ENCODE assay signal across 10 mouse cellular contexts in genomic region chr4:122883294-122883693, GRCm38 (mm10). TPM values are rescaled to one million over a fixed set of nuclear protein-coding genes. Genes with fewer than 3 reads are reported as not detected.
DNase-seq lines count a peak whose midpoint lies in the region; ATAC-seq and TF ChIP-seq lines count a peak whose summit lies in the region.
"Had no signal": no experiment of that assay in that cellular context is flagged by ENCODE, and none has a peak within 500 bp of the region (broad histone marks: within the 10 kb centered on the region; RNA-seq: fewer than 3 reads in every experiment).

No protein-coding gene starts in this region.

- no peak for ATAC-seq in forebrain, postnatal 0 days
- no peak for ATAC-seq in kidney, embryonic 15.5 days (replicated peaks; ENCODE audit: low FRiP score)
- ATAC-seq in liver, embryonic 12.5 days = no peak

- no peak overlapping the region for H3K9ac ChIP-seq in forebrain, postnatal 0 days
- no peak overlapping the region for H3K9ac ChIP-seq in kidney, embryonic 15.5 days
- peak overlapping the region; percentile 17; the same call in 1 of the 2 replicates for H3K9ac ChIP-seq in liver, embryonic 12.5 days

- no peaks in the 10 kb centered on the region for H3K27me3 ChIP-seq in forebrain, embryonic 10.5 days (ENCODE audit: poor library complexity, severe bottlenecking)
- H3K27me3 ChIP-seq in forebrain, postnatal 0 days (ENCODE audit: insufficient read depth, low read length) = no peaks in the 10 kb centered on the region
- no peaks in the 10 kb centered on the region for H3K27me3 ChIP-seq in kidney, embryonic 15.5 days
- no peaks in the 10 kb centered on the region for H3K27me3 ChIP-seq in liver, embryonic 12.5 days (replicated peaks)

- H3K27ac ChIP-seq in forebrain, embryonic 10.5 days = no peak overlapping the region
- H3K27ac ChIP-seq in forebrain, postnatal 0 days (ENCODE audit: low read depth, low read length) = no peak overlapping the region
- H3K27ac ChIP-seq in kidney, embryonic 15.5 days = no peak overlapping the region
- no peak overlapping the region for H3K27ac ChIP-seq in liver, embryonic 12.5 days

- no peak for DNase-seq in forebrain, embryonic 10.5 days (ENCODE audit: extremely low spot score, low spot score)
- no peak for DNase-seq in forebrain, postnatal 0 days
- DNase-seq in kidney, postnatal 10 days = no peak
- DNase-seq in A20 (ENCODE audit: low read depth, low spot score) (peak; percentile 35), adipocyte (ENCODE audit: low spot score) (no peak)
- no peak for DNase-seq in thymus, postnatal 0 days (ENCODE audit: low spot score)
- DNase-seq: cerebellum, adult 11 months; heart, postnatal 14 days had no signal

- H3K4me3 ChIP-seq in forebrain, embryonic 10.5 days = peak overlapping the region; percentile 19; the same call in 1 of the 2 replicates
- no peak overlapping the region for H3K4me3 ChIP-seq in forebrain, postnatal 0 days (ENCODE audit: low read depth, low read length)
- no peak overlapping the region for H3K4me3 ChIP-seq in kidney, embryonic 15.5 days (replicated peaks)
- H3K4me3 ChIP-seq in liver, embryonic 12.5 days = peak overlapping the region; percentile 90; the same call in 1 of the 2 replicates

- no peaks in the 10 kb centered on the region for H3K9me3 ChIP-seq in forebrain, embryonic 10.5 days
- no peaks in the 10 kb centered on the region for H3K9me3 ChIP-seq in forebrain, postnatal 0 days (ENCODE audit: low read length)
- no peaks in the 10 kb centered on the region for H3K9me3 ChIP-seq in kidney, embryonic 15.5 days (replicated peaks)
- H3K9me3 ChIP-seq in liver, embryonic 12.5 days (replicated peaks) = no peaks in the 10 kb centered on the region

- H3K4me2 ChIP-seq in forebrain, postnatal 0 days (ENCODE audit: low read depth) = no peak overlapping the region
- 0 out of 2 replicates have a peak overlapping the region, but pooled peaks have one; percentile 87 for H3K4me2 ChIP-seq in kidney, embryonic 15.5 days
- H3K4me2 ChIP-seq in liver, embryonic 12.5 days = peak overlapping the region; percentile 89

- peaks cover 34% of the 10 kb centered on the region for H3K4me1 ChIP-seq in forebrain, embryonic 10.5 days
- peaks cover 12% of the 10 kb centered on the region; the same call in 1 of the 2 replicates for H3K4me1 ChIP-seq in forebrain, postnatal 0 days (ENCODE audit: insufficient read depth)
- H3K4me1 ChIP-seq in kidney, embryonic 15.5 days = peaks cover 33% of the 10 kb centered on the region
- H3K4me1 ChIP-seq in liver, embryonic 12.5 days = peaks cover 58% of the 10 kb centered on the region

- peaks cover 3% of the 10 kb centered on the region; the same call in 1 of the 2 replicates for H3K36me3 ChIP-seq in forebrain, embryonic 10.5 days (replicated peaks)
- no peaks in the 10 kb centered on the region for H3K36me3 ChIP-seq in forebrain, postnatal 0 days (ENCODE audit: insufficient read depth)
- no peaks in the 10 kb centered on the region for H3K36me3 ChIP-seq in kidney, embryonic 15.5 days
- H3K36me3 ChIP-seq in liver, embryonic 12.5 days = peaks cover 10% of the 10 kb centered on the region; the same call in 1 of the 2 replicates

- TF ChIP-seq CTCF in forebrain, postnatal 0 days (IDR thresholded peaks at IDR 0.05; ENCODE audit: low read depth) = no peak

- WGBS in forebrain, embryonic 10.5 days = 94% methylated on average over 3 of the region's 3 CpGs
- 90% methylated on average over 3 of the region's 3 CpGs for WGBS in forebrain, postnatal 0 days
- 65% methylated on average over 3 of the region's 3 CpGs for WGBS in kidney, embryonic 15.5 days
- 74% methylated on average over 3 of the region's 3 CpGs for WGBS in liver, embryonic 12.5 days (ENCODE audit: insufficient replicate concordance)

RNA-seq across cellular contexts. Expression of gene Cap1, which starts 2.6 kb away (rescaled TPM):
- 60.7 and 76.1 TPM in 2 replicates for polyA plus RNA-seq in forebrain, embryonic 10.5 days (2016; fragmentation: Nextera tagmentation; extraction: Ambion mirVana)
- 155 and 161 TPM in 2 replicates for total RNA-seq in forebrain, postnatal 0 days (2014; rRNA removed)
- 68.5 and 75.2 TPM in 2 replicates for polyA plus RNA-seq in forebrain, postnatal 0 days (2015; fragmentation: Nextera tagmentation; extraction: Ambion mirVana)
- 71.3 and 79.5 TPM in 2 replicates for polyA plus RNA-seq in kidney, embryonic 15.5 days (2015; fragmentation: Nextera tagmentation; extraction: Ambion mirVana)
- 30.3 and 31.6 TPM in 2 replicates for polyA plus RNA-seq in liver, embryonic 12.5 days (2016; fragmentation: Nextera tagmentation; extraction: Ambion mirVana)
- polyA plus RNA-seq in thymus, postnatal 0 days (2015; fragmentation: Nextera tagmentation; extraction: Ambion mirVana) = 91.9 and 106 TPM in 2 replicates

RNA-seq across cellular contexts. Expression of gene Ppt1, which starts 47.3 kb away (rescaled TPM):
- polyA plus RNA-seq in forebrain, embryonic 10.5 days (2016; fragmentation: Nextera tagmentation; extraction: Ambion mirVana) = 67.1 and 69.8 TPM in 2 replicates
- 43.7 and 53.8 TPM in 2 replicates for total RNA-seq in forebrain, postnatal 0 days (2014; rRNA removed)
- 51.1 and 68.7 TPM in 2 replicates for polyA plus RNA-seq in forebrain, postnatal 0 days (2015; fragmentation: Nextera tagmentation; extraction: Ambion mirVana)
- polyA plus RNA-seq in kidney, embryonic 15.5 days (2015; fragmentation: Nextera tagmentation; extraction: Ambion mirVana) = 76.1 and 82.4 TPM in 2 replicates
- polyA plus RNA-seq in liver, embryonic 12.5 days (2016; fragmentation: Nextera tagmentation; extraction: Ambion mirVana) = 25.0 and 26.0 TPM in 2 replicates
- 118 and 131 TPM in 2 replicates for polyA plus RNA-seq in thymus, postnatal 0 days (2015; fragmentation: Nextera tagmentation; extraction: Ambion mirVana)

Comparison
In these comparisons a context has a peak if more than half of its experiments do, and no peak if none do; other contexts are left out.
1. H3K4me3 ChIP-seq: peak in forebrain, embryonic 10.5 days (single experiment) and liver, embryonic 12.5 days (single experiment); none in forebrain, postnatal 0 days (single experiment) and kidney, embryonic 15.5 days (single experiment).